Mouse (Mus musculus) G1E (cell line): ENCODE results near the gene Mapkapk2.

Experiments used
- CTCF ChIP-seq: IDR thresholded peaks from 2 replicates; pipeline ENCODE4 v1.5.1; 2012; ENCODE audit warnings: low read depth, low read length, inconsistent platforms, mixed read lengths
- GATA1 ChIP-seq: IDR thresholded peaks from 2 replicates; pipeline ENCODE4 v1.6.1; 2012; ENCODE audit warnings: borderline replicate concordance, low read length, inconsistent platforms, mixed read lengths
- TAL1 ChIP-seq: conservative IDR thresholded peaks from 2 replicates; pipeline ENCODE4 v1.6.1; 2012; ENCODE audit warnings: low read depth, low read length, inconsistent platforms, mixed read lengths

DNA sequence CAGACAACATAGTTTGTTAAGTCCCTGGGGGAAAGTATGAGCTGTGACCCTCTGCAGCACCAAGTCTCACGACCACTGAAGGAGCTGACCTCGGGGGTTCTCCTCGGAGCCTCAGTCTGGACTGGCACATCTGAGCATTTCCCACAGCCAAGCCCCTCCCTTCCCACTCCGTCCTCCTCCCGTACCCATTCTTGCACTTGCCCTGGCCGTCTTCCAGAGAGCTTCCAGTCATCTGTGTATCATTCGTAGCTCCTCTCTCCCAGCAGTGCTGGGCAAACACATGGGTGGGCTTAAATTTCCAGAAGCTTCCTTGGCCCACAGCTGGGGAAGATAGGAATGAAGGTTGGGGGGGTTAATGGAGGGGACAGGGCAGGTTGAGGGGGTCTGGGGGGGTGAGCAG, 67.4 kb downstream of the Mapkapk2 start:
- TF ChIP-seq CTCF (no peak), GATA1 (no peak), TAL1 (no peak)
